Mouse (Mus musculus) c-Kit-positive CD71-positive TER-119-negative erythroid progenitor cells, embryonic 14.5 days (primary cell): Measurements from ENCODE around the gene Opcml.

Experiments used
- DNase-seq: peaks from one replicate; pipeline ENCODE4 v3.0.0-alpha.2; 2013; ENCODE audit warnings: low read depth

Gene Opcml

DNA sequence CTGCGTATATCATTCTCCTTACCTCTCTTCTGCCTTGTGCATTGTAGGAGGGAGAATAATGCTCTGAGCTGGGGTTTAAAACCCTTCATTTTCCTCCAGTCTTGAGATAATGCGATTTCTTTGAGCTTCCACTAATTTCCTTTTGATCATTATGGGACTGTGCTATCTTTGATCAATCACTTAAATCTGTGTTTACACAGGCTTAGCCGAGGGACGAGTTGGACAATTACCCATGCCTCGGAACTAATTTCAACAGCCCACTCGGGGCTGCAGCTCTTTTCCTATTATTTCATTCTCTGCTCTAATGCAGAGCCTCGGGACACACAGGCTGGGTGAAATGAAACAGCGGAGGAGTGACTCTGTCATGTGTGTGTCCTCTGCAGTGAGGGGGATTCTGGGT, 220.9 kb downstream of the Opcml start:
- DNase-seq = no peak

DNA sequence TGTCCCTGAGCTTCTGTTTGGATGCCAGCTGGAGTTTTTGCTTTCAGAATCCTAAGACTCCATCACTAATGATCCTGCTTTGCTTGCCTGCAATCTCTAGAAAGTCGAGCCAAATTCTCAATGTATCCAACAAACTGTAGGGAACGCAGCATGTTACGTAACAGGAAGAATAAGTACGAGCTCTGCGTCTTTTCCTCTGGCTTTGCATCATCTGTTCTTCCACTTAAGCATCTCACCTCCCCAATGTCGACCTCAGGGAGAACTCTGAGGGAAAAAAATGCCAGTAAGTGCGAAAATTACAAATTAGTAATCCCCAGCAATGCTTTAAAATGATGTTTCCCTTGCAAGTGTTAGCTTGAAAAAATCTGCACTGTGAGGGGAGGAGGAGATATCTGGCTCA, 222.1 kb downstream of the Opcml start:
- DNase-seq = no peak

DNA sequence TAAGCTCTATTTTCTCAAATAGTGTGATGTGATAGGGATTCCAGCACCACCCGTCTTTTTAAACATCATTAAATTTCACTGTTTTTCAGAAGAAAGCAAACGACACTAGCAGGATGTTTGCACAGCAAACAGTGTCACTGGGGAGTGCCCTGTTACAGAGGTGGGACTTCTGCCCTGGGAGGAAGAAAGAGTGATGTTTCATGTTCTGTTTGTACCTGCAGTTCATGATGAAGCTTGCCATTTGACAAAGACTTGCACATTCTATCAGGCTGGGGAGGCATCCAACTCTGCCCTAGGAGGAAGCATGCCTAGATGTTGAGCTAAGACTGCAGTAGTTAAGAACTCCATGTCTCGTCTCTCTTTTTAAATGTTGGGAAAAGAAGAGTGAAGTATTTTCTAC, 222.6 kb downstream of the Opcml start:
- DNase-seq = no peak

DNA sequence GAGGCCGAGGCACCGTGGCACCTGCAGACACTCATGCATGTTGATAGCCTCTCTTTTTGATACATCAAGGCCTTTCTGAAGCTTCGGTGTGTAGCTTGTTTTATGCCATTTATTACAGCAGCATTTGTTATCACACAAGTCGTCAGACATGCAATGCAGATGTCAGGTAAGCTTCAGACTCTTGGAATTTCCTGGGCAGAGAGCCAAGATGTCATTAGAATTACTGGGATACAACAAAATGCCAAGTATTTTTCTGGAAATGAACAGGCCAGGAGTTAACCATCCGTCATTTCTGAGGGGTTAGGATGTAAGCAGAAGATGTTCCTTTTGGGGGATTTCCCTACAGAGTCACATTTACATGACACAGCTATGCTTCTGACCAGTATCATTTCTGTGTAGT, 237.6 kb downstream of the Opcml start:
- DNase-seq = no peak

DNA sequence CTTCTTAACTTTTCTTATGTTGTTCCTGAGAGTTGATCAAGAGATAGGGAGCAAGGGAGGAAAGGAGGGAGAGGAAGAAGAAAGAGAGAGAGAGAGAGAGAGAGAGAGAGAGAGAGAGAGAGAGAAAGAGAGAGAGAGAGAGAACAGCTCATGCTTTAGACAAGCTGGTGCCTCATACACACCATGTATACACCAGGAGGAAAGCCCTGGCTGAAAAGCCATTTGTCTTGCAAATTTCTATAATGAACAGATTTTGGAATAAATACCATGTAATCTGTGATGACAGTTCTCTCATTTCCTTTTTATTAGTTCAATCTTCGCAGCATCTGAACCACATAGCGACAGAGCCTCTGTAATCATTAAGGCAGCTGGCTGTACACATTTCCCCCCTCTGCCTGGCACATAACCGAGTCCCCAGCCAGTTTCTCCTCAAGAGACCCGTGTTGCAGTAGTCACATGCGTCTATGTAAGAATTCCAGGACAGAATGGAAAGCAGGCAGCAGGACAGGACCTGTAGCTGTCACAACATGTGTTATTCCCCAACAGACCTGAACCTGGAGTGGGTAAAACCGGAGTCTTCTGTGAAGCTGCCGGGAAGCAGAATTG, 238.3 kb downstream of the Opcml start:
- DNase-seq = no peak

DNA sequence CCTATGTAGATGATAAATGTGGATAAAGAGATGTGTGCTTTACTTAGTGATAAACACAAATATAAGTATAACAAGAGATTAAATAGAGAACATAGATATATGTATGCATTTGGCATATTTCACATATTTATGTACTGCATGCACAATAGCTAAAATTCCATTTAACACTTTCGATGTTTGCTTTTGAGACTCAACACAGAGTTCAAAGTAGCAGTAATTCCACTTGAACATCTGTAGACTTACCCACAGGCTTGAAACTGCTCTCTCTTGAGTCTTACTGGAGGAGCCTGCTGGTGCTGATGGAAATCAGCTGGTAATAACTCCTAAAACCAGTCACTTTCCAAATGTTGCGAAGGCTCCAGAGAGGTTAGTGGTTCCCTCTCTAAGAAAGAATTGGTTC, 258.6 kb downstream of the Opcml start:
- no peak for DNase-seq

DNA sequence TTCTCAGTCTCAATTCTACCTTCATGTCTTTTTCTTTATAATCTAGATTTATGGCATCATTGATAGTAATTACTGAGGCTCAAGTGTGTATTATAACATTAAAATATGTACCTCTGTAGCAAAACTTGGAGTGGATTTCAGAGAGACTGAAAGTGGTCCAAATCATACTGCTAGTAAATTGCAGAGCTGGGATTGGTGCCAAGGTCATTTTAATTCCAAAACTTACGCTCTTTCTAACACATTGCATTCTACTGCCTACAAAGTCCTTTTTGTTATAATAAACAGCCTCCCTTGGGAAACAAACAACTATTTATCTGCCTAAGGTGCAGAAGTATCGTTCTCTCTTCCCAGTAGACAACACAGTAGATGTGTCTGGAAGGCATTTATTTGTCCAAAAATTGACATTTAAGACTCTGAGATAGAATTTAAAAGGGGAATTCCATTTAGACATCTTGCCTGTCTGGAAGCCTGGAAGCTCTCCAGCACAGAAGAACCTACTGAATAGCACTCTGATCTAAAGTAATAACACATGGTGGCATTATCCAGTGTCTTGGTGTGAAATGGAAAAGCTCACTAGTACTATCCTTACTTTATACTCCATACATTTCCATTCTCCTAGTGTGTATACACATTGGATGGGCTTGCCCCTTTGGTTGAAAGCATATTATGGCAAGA, 266.7 kb downstream of the Opcml start:
- no peak for DNase-seq

DNA sequence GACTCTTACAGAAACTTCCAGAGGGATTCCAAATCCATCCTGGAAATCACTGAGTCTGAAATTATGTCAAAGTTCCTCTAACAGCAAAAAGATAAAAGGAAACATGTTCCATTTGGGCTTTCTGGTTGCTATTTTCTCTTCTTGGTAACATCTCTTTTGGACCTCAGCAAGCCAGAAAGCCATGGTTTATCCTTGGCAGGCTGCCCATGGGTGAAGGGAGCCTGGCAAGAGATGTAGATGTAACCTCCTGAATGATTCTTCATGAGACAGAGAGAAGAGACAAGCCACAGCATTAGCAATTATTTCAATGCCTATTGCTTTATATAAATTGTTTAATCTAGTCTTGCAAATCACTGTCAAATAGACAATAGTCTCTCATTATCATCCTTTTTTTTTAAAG, 274.6 kb downstream of the Opcml start:
- DNase-seq = no peak

DNA sequence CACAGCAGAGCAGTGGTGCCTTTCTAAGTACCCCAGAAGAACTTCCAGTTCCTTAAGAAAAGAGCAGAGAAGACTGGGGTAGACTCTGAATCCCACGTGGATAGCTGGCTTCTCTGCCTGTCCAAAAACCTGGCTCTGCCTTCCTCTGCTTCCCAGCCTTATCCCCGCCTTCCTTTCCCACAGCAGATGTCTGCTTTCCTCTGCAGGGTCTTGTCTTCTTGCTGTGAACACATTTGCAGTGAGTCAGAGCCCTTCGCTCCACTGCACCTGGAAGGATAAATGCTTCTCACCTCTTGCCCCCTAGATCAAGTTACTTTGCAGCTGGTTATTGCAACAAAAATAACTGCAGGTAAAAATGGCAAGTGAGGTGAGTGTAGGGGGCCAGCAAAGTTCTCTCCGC, 290.1 kb downstream of the Opcml start:
- no peak for DNase-seq

DNA sequence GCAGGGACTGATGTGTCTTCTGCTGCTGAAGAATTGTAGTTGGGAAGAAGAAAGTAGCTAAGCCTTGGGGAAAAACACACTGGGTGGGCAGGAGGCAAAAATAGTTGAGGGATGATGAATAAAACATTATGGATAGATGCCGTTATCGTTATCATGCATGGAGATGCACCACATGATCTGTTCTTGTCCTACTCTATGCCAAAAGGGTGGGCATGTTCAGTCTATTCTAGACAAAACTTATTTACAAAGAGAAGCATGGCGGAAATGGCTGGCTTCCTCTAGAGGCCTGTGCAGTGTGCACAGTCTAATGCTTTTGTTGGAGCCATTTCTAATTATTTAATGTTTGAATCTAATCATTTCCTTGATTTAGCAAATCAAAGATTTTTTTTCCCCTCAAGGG, 293.2 kb downstream of the Opcml start:
- no peak for DNase-seq

DNA sequence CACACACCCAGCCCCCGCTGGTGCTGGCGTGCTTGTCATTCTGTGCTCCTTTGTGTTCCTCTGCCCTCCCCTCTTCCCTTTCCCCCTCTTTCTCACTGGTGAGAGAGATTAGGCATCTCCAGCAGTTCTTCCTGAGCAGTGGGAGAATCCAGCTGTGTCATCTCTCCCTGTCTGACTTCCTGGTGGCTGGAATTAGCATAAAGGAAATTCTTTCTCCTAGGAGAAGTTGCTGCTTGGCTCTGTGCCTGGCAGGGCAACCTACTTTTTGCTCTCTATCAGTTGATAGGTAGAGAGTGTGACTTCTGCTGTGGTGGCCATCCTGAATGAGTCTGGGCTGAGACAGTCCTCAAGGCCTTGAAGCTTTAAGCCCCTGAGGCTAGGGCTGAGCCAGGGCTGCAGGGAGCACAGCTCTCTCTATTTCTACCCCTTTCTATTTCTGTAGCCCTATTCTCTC, 293.7 kb downstream of the Opcml start:
- DNase-seq = no peak

DNA sequence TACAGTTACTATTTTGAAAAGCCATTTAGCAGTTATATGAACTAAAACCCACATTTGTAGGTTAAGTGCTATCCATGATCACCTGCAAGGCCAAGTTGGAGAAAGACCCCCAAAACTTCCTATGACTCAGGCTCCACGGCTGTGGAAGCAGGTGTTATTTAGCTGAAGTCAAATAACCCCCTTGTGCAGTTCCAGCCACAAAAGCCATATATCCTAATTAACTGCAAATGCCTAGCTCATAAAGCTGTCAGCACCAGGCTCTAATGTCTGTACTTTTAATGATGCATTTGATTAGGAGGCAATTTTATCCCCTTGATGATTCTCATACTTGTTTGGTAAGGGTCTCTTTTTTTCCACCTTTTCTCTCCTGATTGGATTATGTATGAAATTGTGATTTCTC, 300.8 kb downstream of the Opcml start:
- no peak for DNase-seq

DNA sequence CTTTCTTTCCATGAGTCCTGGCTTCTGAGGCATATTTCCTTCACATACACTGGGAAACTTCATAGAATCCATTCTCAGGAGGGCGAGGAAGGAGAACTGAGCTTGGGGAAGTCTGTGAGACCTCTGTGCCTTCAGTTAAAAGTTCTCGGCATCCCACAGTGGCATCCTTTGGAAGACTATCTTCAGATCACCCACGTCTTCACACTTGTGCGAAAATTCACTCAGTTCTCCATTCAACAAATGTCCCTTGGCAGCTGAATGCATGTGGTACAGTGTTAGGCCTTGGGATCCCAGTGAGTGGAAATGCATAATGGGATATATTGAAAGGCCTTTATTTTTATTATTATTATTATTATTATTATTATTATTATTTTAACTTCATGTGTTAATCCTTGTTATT, 304.1 kb downstream of the Opcml start:
- no peak for DNase-seq

DNA sequence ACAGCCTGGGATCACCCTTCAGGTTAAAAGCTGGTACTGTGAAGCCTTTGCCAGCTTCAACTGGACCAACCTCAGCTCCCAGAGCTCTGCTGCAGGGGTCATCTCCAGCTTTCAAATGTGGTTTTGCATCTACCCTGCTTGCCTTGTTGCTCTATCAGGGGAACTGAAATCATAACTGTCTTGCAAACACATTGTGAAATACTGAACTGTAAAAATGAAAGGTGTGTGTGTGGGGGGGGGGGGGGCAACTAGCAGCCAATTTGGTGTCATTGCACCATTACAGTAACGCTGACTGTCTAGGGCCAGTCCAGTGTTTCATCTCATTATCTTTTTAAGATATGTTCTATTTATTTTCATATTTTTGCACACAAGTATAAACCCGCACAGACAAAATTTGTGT, 305.6 kb downstream of the Opcml start:
- DNase-seq = no peak

DNA sequence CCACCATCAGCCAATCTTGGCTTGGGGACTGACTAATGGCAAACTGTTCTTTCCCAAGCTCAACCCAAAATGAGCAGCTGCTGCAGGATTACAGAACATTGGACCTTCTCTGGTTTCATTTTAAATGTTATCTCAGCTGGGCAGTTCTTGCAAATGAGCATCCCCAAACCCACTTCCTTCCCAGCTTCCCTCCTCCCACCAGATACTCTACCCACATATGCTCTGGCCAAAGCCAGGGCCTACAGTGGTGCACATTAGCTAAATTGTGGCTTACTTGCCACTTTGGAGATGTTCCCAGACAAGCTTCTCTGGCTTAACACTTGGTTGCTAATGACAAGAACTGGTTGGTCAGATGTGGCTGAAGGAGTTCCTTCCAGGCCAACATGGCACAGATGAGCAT, 311.4 kb downstream of the Opcml start:
- DNase-seq = no peak

DNA sequence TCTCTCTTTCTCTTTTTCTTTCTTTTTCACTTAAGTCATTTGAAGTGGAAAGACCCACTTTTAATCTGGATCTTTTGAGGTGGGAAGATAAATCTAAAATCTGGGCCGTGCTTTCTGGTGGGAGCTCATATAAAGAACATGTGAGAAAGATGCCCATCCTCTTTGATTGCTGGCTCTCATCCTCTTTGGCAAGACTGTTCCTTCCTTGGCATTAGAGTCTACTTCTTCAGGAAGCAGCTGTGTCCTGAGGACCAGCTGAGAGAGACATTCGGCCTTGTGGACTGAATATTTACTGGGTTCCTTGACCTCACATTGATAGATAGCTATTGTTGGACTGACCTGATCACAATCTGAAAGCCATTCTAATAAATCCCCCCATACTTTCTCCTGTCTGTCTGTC, 331.3 kb downstream of the Opcml start:
- DNase-seq = no peak

DNA sequence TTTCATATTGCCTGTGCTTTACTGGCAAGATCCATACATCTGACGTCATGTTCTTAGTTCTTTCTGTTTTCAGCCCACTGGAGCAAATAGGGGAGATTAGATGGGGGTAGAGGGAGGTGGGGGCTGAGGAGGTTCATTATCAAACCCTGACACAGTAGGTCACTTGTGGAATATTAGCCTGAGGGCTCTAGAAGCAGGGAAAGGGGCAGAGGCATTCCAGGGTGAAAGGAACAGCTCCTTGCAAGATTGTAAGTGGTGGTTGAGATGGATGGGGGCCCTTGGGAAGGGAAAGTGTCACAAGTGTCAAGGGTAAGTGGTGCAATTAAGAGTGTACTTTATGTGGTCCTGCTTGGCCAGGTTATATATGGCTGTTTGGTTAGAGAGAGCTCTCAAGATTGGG, 338.2 kb downstream of the Opcml start:
- DNase-seq = no peak

DNA sequence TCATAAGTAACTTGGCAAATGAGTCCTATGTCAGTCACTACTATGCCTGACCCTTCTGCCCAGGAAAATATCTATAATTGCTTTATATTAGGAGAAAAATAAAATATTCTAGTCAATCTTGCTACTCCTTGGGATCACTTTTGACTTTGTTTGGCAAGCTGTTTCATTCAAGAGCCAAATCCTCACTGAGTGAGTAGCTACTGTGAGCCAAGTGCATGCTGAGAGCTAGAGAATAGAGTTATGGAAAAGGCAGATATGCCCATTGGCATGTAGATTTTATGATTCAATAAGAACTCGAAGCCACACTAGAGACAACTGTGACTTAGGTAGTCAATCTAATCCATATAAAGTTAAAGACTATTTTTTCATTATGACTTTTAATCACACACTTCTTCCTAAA, 340.9 kb downstream of the Opcml start:
- no peak for DNase-seq

DNA sequence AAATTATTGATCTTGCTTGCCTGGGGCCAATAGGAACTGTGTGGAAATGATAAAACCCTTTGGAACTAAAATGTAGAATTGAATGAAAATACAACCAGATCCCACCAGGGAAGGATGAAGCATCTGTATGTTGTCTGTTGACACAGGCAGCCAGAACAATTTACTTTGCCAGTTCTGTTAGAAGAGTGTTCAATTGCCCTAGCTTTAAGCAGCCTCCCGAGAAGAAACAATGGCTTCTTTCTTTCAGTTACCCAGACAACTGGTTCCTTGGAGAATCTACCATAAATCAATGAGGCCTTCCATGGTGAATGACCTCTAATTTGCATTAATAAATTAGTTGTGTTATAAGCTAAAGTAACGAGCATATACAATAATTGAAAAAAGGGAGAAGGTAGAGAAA, 346.0 kb downstream of the Opcml start:
- no peak for DNase-seq

DNA sequence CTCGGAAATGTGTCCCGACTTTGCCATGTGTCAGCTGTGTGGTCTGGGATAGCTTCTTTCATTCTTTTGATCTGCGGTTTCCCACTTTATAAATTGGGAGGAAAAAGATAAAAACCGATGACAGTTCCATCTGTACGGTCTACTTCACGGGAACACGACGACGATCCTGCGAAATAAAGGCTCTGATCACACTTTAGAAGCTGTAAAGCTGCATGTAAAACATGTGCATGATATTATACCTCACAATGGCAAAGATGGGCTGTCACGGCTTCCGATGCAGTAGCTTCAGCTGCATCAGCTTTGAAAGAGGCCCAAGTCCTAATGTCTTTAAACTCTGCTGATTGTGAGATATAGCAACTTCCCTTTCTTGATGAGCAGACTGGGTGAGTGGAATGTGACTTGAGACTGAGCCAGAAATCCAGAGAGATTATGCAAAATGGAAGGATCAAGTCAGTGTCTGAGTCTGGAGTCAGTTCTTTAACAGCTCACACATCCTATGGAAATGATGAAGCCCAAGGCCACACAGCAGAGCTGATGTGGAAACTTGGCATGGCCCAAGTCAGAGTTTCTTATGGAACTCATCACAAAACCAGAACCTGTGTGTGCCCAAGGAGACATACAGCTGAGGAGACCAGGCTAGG, 349.5 kb downstream of the Opcml start:
- DNase-seq = no peak

DNA sequence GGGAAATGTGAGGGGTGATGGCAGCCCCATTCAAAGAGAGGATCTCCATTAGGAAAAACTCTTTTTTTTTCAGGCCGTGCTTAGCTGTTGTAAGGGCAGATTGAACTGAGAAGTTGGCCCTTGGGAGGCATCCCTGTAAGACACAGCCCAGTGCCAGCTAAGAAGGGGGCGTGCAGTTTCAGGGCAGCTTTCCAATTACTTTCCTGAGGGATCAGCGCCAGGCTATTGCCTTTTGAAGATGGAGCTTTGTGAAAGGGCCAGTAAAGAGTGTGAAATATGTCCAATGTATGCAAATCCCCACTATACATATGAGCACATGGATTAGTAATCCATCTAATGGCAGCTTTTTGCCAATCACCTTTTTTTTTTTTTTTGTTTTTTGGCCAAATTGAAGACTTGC, 358.9 kb downstream of the Opcml start:
- DNase-seq = no peak

DNA sequence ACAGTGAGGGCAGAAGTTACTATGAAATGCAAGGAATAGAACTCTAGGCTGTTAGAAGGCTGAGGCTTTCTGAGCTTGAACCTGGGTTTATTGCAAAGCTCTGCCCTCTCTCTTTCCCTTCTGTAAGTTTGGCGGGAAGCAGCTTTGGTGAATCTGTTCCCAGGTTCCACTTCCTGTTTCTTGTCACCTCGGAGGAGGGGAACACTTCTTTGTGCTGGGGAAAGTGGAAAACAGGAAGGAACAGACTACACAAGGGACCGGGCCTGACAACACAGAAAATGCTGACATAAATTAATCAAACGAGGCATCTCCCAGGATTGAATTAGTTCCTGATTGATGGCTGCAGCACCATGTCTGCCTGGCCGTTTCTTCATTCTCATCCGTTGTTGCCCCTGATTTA, 363.2 kb downstream of the Opcml start:
- DNase-seq = no peak

DNA sequence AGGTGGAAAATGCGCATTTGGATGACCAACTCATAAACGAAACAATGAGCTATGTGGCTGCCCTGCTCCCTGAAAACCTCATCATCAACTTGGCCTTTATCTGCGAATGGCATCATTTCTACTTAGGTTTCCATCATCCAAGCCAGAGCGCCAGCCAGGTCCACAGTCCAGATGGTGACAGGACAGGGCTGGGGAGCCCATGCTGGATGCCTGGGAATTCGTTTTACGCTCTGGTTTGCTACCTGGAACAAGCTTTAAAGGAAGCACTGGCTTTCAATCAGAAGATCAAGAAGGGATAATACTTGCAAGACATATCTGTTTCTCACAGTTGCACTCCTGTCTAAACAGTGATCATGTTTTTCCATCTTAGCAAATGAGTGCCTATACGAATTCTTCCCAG, 366.5 kb downstream of the Opcml start:
- no peak for DNase-seq

DNA sequence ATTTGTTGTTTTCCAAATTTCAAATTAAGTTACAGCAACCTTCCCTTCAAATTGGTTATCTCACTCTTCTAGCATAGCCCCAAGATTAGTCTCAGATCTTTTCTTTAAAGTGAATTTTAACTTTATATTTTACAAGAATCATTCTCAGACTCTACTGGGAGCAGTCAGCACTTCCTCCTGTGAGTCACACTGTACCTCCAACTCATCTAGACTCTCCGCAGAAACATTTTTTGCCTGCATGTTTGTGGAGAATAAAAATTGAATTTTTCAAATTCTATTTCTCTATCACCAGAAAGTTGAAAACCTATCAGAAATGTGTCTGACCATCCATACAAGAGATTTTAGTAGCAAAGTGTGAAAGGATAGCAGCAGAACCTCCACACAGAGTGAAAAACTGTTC, 370.4 kb downstream of the Opcml start:
- no peak for DNase-seq
